In the genomic region with DNA sequence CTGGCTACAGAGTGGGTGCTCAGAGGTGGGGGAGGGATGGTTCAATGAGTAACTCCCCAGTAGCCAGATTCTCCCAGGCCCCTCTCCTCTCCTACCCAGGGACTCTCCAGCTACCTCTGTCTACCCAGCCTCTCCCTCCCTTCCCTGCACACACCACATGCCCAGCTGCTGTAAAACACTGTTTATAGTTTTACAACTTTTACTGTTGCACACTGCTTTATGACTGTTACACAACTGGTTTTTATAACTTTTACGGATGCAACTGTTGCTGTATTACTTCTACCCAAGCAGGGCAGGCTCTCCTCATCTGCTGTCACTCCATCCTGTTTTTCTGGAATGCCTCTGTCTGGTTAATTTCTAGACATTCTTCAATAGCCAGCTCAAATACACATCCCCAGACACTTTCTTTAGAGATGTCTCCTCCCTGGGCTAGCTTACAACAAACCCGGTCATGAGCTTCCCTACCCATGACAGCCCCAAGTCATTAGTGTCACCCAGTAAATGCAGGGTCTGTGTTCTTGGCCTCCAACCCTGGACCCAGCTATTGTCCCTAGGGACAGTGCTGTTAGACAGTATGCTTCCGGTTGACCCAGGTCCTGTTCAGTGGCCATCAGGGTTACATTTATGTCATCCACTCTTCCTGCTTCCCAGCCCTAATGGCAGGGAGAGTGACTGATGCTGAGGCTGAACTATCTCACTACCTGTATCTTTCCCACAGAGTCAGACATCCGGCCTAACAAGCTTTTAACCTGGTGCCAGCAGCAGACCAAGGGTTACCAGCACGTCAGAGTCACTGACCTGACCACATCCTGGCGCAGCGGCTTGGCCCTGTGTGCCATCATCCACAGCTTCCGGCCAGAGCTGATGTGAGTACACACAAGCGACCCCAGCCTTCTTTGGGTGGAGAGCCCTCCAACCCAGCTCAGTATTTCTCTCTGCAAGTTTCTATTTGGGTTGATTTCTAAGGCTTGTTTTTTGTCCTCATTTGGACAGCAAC, we compare ENCODE assay signal across 17 mouse cellular contexts.
DNase-seq lines count a peak whose midpoint lies in the region; ATAC-seq and TF ChIP-seq lines count a peak whose summit lies in the region.
"Had no signal": no experiment of that assay in that cellular context is flagged by ENCODE, and none has a peak within 500 bp of the region (broad histone marks: within the 10 kb centered on the region; RNA-seq: fewer than 3 reads in every experiment).

No protein-coding gene starts in this region.

- H3K9ac ChIP-seq in lung, embryonic 14.5 days: no peak overlapping the region
- H3K9ac ChIP-seq: liver, postnatal 0 days; neural tube, embryonic 13.5 days had no signal

- WGBS in lung, embryonic 14.5 days: 79% methylated on average over 9 of the region's 9 CpGs
- 77% methylated on average over 9 of the region's 9 CpGs for WGBS in lung, adult 2 months
- WGBS in large intestine, adult 2 months: 51% methylated on average over 9 of the region's 9 CpGs

- H3K9me3 ChIP-seq in lung, embryonic 14.5 days (ENCODE audit: low read depth, low read length): no peaks in the 10 kb centered on the region
- H3K9me3 ChIP-seq: neural tube, embryonic 13.5 days had no signal

- H3K4me3 ChIP-seq in lung, embryonic 14.5 days (ENCODE audit: low read depth, low read length): no peak overlapping the region
- H3K4me3 ChIP-seq in lung, adult 2 months (replicated peaks; ENCODE audit: extremely low read depth, low read depth, low read length): no peak overlapping the region
- H3K4me3 ChIP-seq: neural tube, embryonic 13.5 days had no signal

- no peak for TF ChIP-seq CTCF in lung, embryonic 14.5 days (IDR thresholded peaks at IDR 0.05; ENCODE audit: low read depth)
- TF ChIP-seq CTCF in lung, adult 2 months (IDR thresholded peaks at IDR 0.05; ENCODE audit: insufficient read depth, low read length): no peak

- H3K36me3 ChIP-seq in lung, embryonic 14.5 days (ENCODE audit: insufficient read depth): peaks cover 21% of the 10 kb centered on the region
- H3K36me3 ChIP-seq: neural tube, embryonic 13.5 days had no signal

- no peaks in the 10 kb centered on the region for H3K27me3 ChIP-seq in lung, embryonic 14.5 days (ENCODE audit: insufficient read depth, low read length)
- H3K27me3 ChIP-seq: neural tube, embryonic 13.5 days had no signal

- TF ChIP-seq POLR2A in lung, adult 2 months (IDR thresholded peaks at IDR 0.05; ENCODE audit: borderline replicate concordance, extremely low read depth, low read depth, low read length): no peak

- H3K4me1 ChIP-seq in lung, embryonic 14.5 days (ENCODE audit: insufficient read depth): peaks cover 3% of the 10 kb centered on the region; the same call in 1 of the 2 replicates
- H3K4me1 ChIP-seq in lung, adult 2 months (ENCODE audit: control insufficient read depth, insufficient read depth, low read length): no peaks in the 10 kb centered on the region

- DNase-seq in lung, embryonic 14.5 days: peak; percentile 36
- DNase-seq in lung, adult 2 months: no peak
- peak; percentile 69 for DNase-seq in large intestine, adult 2 months (ENCODE audit: low read depth, low spot score)
- peak; percentile 50 for DNase-seq in thymus, postnatal 0 days (ENCODE audit: low spot score)
- DNase-seq in layer of hippocampus, adult 11-12 months (ENCODE audit: low spot score): no peak
- no peak for DNase-seq in left cerebral cortex, adult 9 months (ENCODE audit: low spot score in 2 of 2)
- no peak for DNase-seq in right cerebral cortex, adult 18-20 months
- DNase-seq: adrenal gland, adult 8-10 months; cerebellum, postnatal 25 days; gastrocnemius, postnatal 36 days; heart, postnatal 10 days; kidney, adult 11 months; left cerebral cortex, postnatal 4 days; liver, postnatal 0 days; midbrain, embryonic 14.5 days had no signal

- no peak overlapping the region for H3K27ac ChIP-seq in lung, embryonic 14.5 days (ENCODE audit: low read depth)
- H3K27ac ChIP-seq: neural tube, embryonic 13.5 days had no signal

- peak; percentile 16; the same call in 1 of the 2 replicates for ATAC-seq in lung, embryonic 14.5 days (ENCODE audit: insufficient read depth)
- ATAC-seq in activated CD4-positive, CD25-positive, alpha-beta regulatory T cell, adult 4 months: peak; percentile 97
- ATAC-seq: liver, postnatal 0 days had no signal

- H3K4me2 ChIP-seq in lung, embryonic 14.5 days: no peak overlapping the region
- H3K4me2 ChIP-seq: neural tube, embryonic 13.5 days had no signal

Comparison
In these comparisons a context has a peak if more than half of its experiments do, and no peak if none do; other contexts are left out.
1. DNase-seq: peak in lung, embryonic 14.5 days (single experiment), large intestine, adult 2 months (single experiment) and thymus, postnatal 0 days (single experiment); none in lung, adult 2 months (single experiment), layer of hippocampus, adult 11-12 months (single experiment), left cerebral cortex, adult 9 months (0 of 2) and right cerebral cortex, adult 18-20 months (single experiment).